Mouse (Mus musculus) olfactory bulb, adult 2 months (tissue): ENCODE data around the gene Lcp2. TPM values are rescaled to one million over a fixed set of nuclear protein-coding genes. Genes with fewer than 3 reads are reported as not detected.

Source experiments
- H3K27ac ChIP-seq: fragments of 200-500 bp; 2 replicates; pipeline ENCODE4 v1.5.1; 2012; ENCODE audit warnings: low read depth, low read length; ENCODE audit not compliant: insufficient read depth
- H3K4me1 ChIP-seq: fragments of 200-500 bp; 2 replicates; pipeline ENCODE4 v1.6.1; 2012; ENCODE audit warnings: low read length; ENCODE audit not compliant: control insufficient read depth, insufficient read depth
- H3K4me3 ChIP-seq: fragments of 200-500 bp; 2 replicates; pipeline ENCODE4 v1.5.1; 2012; ENCODE audit warnings: mild to moderate bottlenecking, low read depth, low read length, moderate library complexity; ENCODE audit not compliant: insufficient read depth
- CTCF ChIP-seq: fragments of 200-500 bp; IDR thresholded peaks from 2 replicates; pipeline ENCODE4 v1.5.1; 2012; ENCODE audit warnings: low read depth, mild to moderate bottlenecking, low read length, moderate library complexity; ENCODE audit not compliant: insufficient read depth
- POLR2A ChIP-seq: fragments of 200-500 bp; IDR thresholded peaks from 2 replicates; pipeline ENCODE4 v1.6.1; 2012; ENCODE audit warnings: mild to moderate bottlenecking, low read depth, low read length, moderate library complexity; ENCODE audit not compliant: insufficient read depth
- WGBS: fragments of 180-500 bp; shearing (Covaris S2); methylation state at CpG from one replicate; pipeline ENCODE4 v1.1.7; 2018; 5-methylcytosine and 5-hydroxymethylcytosine counted together
- polyA plus RNA-seq: library from polyadenylated mRNA; stranded (reverse); fragments of >200 nt; gene quantifications from 2 replicates; pipeline ENCODE4 v1.2.4, GENCODE M21; 2012; ENCODE audit warnings: low replicate concordance; ENCODE audit not compliant: missing spikeins, insufficient read depth, insufficient read length

Lcp2 gene
- polyA plus RNA-seq, 1 experiment = not detected

- WGBS = 75% methylated on average over 12 of the region's 12 CpGs
- TF ChIP-seq CTCF (no peak), POLR2A (no peak)
- H3K4me1 ChIP-seq = peaks cover 10% of the 10 kb centered on the region
- H3K4me3 ChIP-seq = no peak overlapping the region
- H3K27ac ChIP-seq = no peak overlapping the region
Measured at GRCm38 (mm10) chr11:34009316-34010087, 37.2 kb upstream of the Lcp2 start.

DNA sequence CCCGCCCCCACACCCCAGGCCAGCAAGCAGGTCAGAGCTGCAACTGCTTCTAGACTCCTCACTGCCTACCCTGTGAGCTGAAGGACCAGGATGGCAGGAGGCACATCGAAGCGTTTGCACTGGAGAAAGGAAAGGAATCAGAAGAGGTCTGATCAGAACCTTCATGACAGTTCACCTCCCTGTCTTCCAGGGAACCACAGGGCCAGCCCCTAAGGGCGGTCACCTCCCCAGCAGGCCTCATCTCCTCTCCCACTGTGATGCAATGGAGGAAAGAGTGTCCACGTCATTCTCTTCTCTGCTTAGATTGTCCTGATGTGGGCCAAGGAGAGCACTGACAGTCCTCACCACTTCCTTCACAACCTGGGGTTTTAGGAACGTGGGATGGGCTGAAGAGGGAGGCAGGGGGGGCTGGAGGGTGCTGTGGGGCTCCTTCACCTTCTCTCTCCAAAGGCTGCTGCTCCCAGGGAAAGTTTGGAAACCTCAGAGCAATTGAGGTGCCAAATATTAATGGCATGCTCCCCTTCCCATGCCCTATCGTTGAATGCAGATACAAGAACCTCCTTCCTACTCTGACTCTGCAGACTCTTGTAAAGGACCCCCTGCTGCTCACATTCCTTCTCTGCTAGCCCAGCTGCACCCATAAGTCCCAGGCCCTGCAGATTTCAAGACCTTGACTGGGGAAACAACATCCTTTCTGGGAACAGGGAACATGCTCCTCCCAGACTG is 36.4 kb upstream of the Lcp2 start:
- WGBS = 71% methylated on average over 7 of the region's 7 CpGs
- TF ChIP-seq POLR2A = no peak
- no peak for TF ChIP-seq CTCF
- Histone ChIP-seq H3K4me3 (no peak overlapping the region), H3K4me1 (peaks cover 10% of the 10 kb centered on the region), H3K27ac (no peak overlapping the region)

DNA sequence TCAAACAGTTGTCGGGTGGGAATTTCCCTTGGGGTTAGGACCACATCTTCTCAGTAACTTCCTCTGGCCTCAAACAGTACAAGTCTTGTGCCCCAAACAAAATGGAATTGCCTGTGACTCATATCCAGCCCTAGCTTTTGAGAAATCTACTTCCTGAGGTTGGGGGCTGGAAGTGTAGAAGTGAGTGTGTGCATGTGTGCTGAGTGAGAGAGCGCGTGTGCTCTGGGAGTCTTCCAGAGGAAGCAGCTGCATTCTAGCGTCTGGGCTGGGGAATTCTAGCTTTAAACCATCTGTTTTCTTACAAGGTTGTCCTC is 35.9 kb upstream of the Lcp2 start:
- H3K27ac ChIP-seq = no peak overlapping the region
- peaks cover 10% of the 10 kb centered on the region for H3K4me1 ChIP-seq
- WGBS = 45% methylated on average over 4 of the region's 4 CpGs
- TF ChIP-seq CTCF (no peak), POLR2A (no peak)
- H3K4me3 ChIP-seq = no peak overlapping the region

GRCm38 (mm10) chr11:34012007-34012652 is 34.6 kb upstream of the Lcp2 start:
- TF ChIP-seq POLR2A (no peak), CTCF (no peak)
- 86% methylated on average over 6 of the region's 6 CpGs for WGBS

DNA sequence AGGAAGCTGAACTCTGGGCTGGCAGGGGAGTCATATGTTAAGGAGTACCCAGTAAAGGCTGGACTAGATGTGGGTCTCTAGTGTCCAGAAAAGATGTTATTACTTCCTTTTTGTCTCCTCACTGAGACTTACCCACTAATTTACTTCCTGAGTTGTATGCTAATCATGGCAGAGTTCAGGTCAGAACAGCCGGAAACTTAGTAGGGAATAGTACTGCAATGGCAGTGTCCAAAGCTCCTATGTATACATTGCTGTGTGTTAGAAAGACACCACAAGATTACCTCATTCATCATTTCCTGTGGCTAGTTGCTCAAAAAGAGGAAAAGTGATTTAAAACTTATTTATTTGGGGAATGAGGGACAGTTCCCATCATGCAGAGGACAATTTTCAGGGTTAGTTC is 21.6 kb upstream of the Lcp2 start:
- 95% methylated on average over 1 of the region's 1 CpGs for WGBS
- H3K27ac ChIP-seq = no peak overlapping the region
- no peaks in the 10 kb centered on the region for H3K4me1 ChIP-seq
- TF ChIP-seq CTCF (no peak), POLR2A (no peak)
- no peak overlapping the region for H3K4me3 ChIP-seq

More at GRCm38 (mm10) chr11:34012007-34012652, 34.6 kb upstream of the Lcp2 start:
- Histone ChIP-seq H3K27ac (no peak overlapping the region), H3K4me3 (no peak overlapping the region), H3K4me1 (peaks cover 10% of the 10 kb centered on the region)

GRCm38 (mm10) chr11:34029658-34030057 is 17.1 kb upstream of the Lcp2 start:
- TF ChIP-seq CTCF (no peak), POLR2A (no peak)
- H3K4me1 ChIP-seq = no peaks in the 10 kb centered on the region
- WGBS = 71% methylated on average over 5 of the region's 5 CpGs
- no peak overlapping the region for H3K27ac ChIP-seq
- H3K4me3 ChIP-seq = no peak overlapping the region

GRCm38 (mm10) chr11:34031015-34031805 is 15.5 kb upstream of the Lcp2 start:
- Histone ChIP-seq H3K27ac (no peak overlapping the region), H3K4me3 (no peak overlapping the region), H3K4me1 (no peaks in the 10 kb centered on the region)
- no peak for TF ChIP-seq POLR2A
- no peak for TF ChIP-seq CTCF
- WGBS = 76% methylated on average over 8 of the region's 8 CpGs

GRCm38 (mm10) chr11:34034008-34034505 is 12.7 kb upstream of the Lcp2 start:
- Histone ChIP-seq H3K27ac (no peak overlapping the region), H3K4me3 (no peak overlapping the region), H3K4me1 (no peaks in the 10 kb centered on the region)
- TF ChIP-seq CTCF (no peak), POLR2A (no peak)
- WGBS = 87% methylated on average over 5 of the region's 5 CpGs

GRCm38 (mm10) chr11:34034794-34035193 is 11.9 kb upstream of the Lcp2 start:
- Histone ChIP-seq H3K4me1 (0 out of 2 replicates have a peak, but pooled peaks cover under 1% of the 10 kb centered on the region), H3K27ac (no peak overlapping the region), H3K4me3 (no peak overlapping the region)
- WGBS = 88% methylated on average over 2 of the region's 2 CpGs
- TF ChIP-seq CTCF (no peak), POLR2A (no peak)
